Mouse (Mus musculus) urinary bladder, postnatal 14 days (tissue): ENCODE results near the gene Klf11.

Experiments used
- DNase-seq: peaks from one replicate; pipeline ENCODE4 v3.0.0; 2021; ENCODE audit warnings: low spot score

Gene Klf11

GRCm38 (mm10) chr12:24705502-24706263 is 54.6 kb downstream of the Klf11 start:
- DNase-seq, result no peak

GRCm38 (mm10) chr12:24706764-24707479 is 55.8 kb downstream of the Klf11 start:
- DNase-seq, result peak; percentile 42

- no peak for DNase-seq
Observed at GRCm38 (mm10) chr12:24707480-24707802, 56.4 kb downstream of the Klf11 start.

GRCm38 (mm10) chr12:24707954-24708823 is 57.1 kb downstream of the Klf11 start, which contains the start of gene Rrm2:
Gene Rrm2 (plus strand): TSS chr12:24708241.
- DNase-seq, result peak; percentile 96

GRCm38 (mm10) chr12:24708824-24709218 is 57.7 kb downstream of the Klf11 start:
- DNase-seq, result no peak

- DNase-seq, result peak; percentile 79
Observed at GRCm38 (mm10) chr12:24709409-24709808, 58.3 kb downstream of the Klf11 start.

GRCm38 (mm10) chr12:24709831-24710508 is 58.9 kb downstream of the Klf11 start:
- peak; percentile 53 for DNase-seq

GRCm38 (mm10) chr12:24710672-24711071 is 59.6 kb downstream of the Klf11 start:
- no peak for DNase-seq
